Mouse (Mus musculus): ENCODE measurements around the gene Slc22a1.

GRCm38 (mm10) chr17:12606634-12607033, 69.0 kb downstream of the Slc22a1 start:
- TF ChIP-seq USF1 (IDR thresholded peaks at IDR 0.05; ENCODE audit: low read depth) (no peak), POLR2A (IDR thresholded peaks at IDR 0.05; ENCODE audit: insufficient read length, low read depth) (no peak), MAX (IDR thresholded peaks at IDR 0.05; ENCODE audit: low read depth) (no peak), CEBPB (IDR thresholded peaks at IDR 0.05; ENCODE audit: insufficient read depth, poor library complexity, severe bottlenecking) (no peak), SRF (IDR thresholded peaks at IDR 0.05; ENCODE audit: control insufficient read depth, insufficient read length, low read depth) (no peak), MYOD1 (IDR thresholded peaks at IDR 0.05; ENCODE audit: control insufficient read depth in 1 of 3, insufficient read length in 2 of 3, low read depth in 2 of 3) (no peak), TCF12 (IDR thresholded peaks at IDR 0.05; ENCODE audit: insufficient read depth, poor library complexity, severe bottlenecking) (no peak), POLR2AphosphoS2 (IDR thresholded peaks at IDR 0.05; ENCODE audit: insufficient read length, low read depth) (no peak)
